Mouse (Mus musculus) hindbrain, postnatal 0 days (tissue): ENCODE measurements at regions not wholly inside any gene's neighbourhood (a gene's known extent, or its start where the extent isn't known, plus 50 kb on each side); places are given as distances from the start of the nearest gene placed in this dataset.

Experiments used
- ATAC-seq: fragments of 200-750 bp; cut with Nextera tagmentation; 2 replicates; pipeline ENCODE4 v1.8.0; 2017; ENCODE audit warnings: mild to moderate bottlenecking, moderate TSS enrichment, moderate library complexity
- DNase-seq: peaks from one replicate; pipeline ENCODE4 v3.0.0-alpha.2; 2015; ENCODE audit warnings: low spot score
- H3K27ac ChIP-seq: fragments of 300-500 bp; sonication (generic); 2 replicates; pipeline ENCODE4 v1.5.1; 2014; ENCODE audit warnings: mild to moderate bottlenecking
- H3K27me3 ChIP-seq: fragments of 300-500 bp; sonication (generic); 2 replicates; pipeline ENCODE4 v1.6.1; 2014; ENCODE audit warnings: low read length, mixed read lengths; ENCODE audit not compliant: insufficient read depth
- H3K36me3 ChIP-seq: fragments of 300-500 bp; sonication (generic); 2 replicates; pipeline ENCODE4 v1.6.1; 2014; ENCODE audit warnings: low read length, mixed read lengths; ENCODE audit not compliant: insufficient read depth
- H3K4me1 ChIP-seq: fragments of 300-500 bp; sonication (generic); 2 replicates; pipeline ENCODE4 v1.6.1; 2014; ENCODE audit warnings: antibody characterized with exemption, low read length, mixed read lengths; ENCODE audit not compliant: insufficient read depth
- H3K4me2 ChIP-seq: fragments of 300-500 bp; sonication (generic); 2 replicates; pipeline ENCODE4 v1.6.1; 2014; ENCODE audit warnings: low read depth, mild to moderate bottlenecking, low read length, moderate library complexity, mixed read lengths
- H3K4me3 ChIP-seq: fragments of 300-500 bp; sonication (generic); 2 replicates; pipeline ENCODE4 v1.5.1; 2014; ENCODE audit warnings: low read length
- H3K9ac ChIP-seq: fragments of 300-500 bp; sonication (generic); replicated peaks from 2 replicates; pipeline ENCODE4 v1.6.1; 2014; ENCODE audit warnings: mild to moderate bottlenecking, low read length, moderate library complexity, mixed read lengths
- H3K9me3 ChIP-seq: fragments of 300-500 bp; sonication (generic); 2 replicates; pipeline ENCODE4 v1.6.1; 2016; ENCODE audit warnings: low read length, mixed read lengths
- CTCF ChIP-seq: IDR thresholded peaks from 2 replicates; pipeline ENCODE4 v1.5.1; 2016; ENCODE audit warnings: antibody characterized with exemption, control low read depth, low read depth
- WGBS: fragments of 180-500 bp; shearing (Covaris S2); extraction: QIAGEN DNeasy Blood & Tissue Kit; methylation state at CpG from one replicate; pipeline ENCODE4 v1.1.7; 2014; 5-methylcytosine and 5-hydroxymethylcytosine counted together

- Histone ChIP-seq H3K27ac (no peak overlapping the region), H3K4me3 (no peak overlapping the region), H3K27me3 (no peaks in the 10 kb centered on the region), H3K36me3 (no peaks in the 10 kb centered on the region), H3K9ac (no peak overlapping the region), H3K9me3 (no peaks in the 10 kb centered on the region), H3K4me1 (no peaks in the 10 kb centered on the region; the same call in 1 of the 2 replicates), H3K4me2 (no peak overlapping the region)
- no peak for TF ChIP-seq CTCF
- no peak for ATAC-seq
- no peak for DNase-seq
- 84% methylated on average over 3 of the region's 3 CpGs for WGBS
Measured at GRCm38 (mm10) chr8:89751201-89751600, 596.9 kb downstream of the Tox3 start.

- H3K27ac ChIP-seq: no peak overlapping the region
- DNase-seq: no peak
- no peaks in the 10 kb centered on the region for H3K27me3 ChIP-seq
- H3K9ac ChIP-seq: no peak overlapping the region
- H3K4me3 ChIP-seq: no peak overlapping the region
- no peaks in the 10 kb centered on the region for H3K36me3 ChIP-seq
- no peak for ATAC-seq
- H3K4me2 ChIP-seq: no peak overlapping the region
- H3K9me3 ChIP-seq: no peaks in the 10 kb centered on the region
- no peak for TF ChIP-seq CTCF
- peaks cover 6% of the 10 kb centered on the region; the same call in 1 of the 2 replicates for H3K4me1 ChIP-seq
- WGBS: 70% methylated on average over 4 of the region's 4 CpGs
Measured at GRCm38 (mm10) chr8:89747726-89748125, 600.4 kb downstream of the Tox3 start.

- TF ChIP-seq CTCF: no peak
- WGBS: 47% methylated on average over 11 of the region's 11 CpGs
- Histone ChIP-seq H3K9me3 (no peaks in the 10 kb centered on the region), H3K27me3 (no peaks in the 10 kb centered on the region), H3K27ac (peak overlapping the region; percentile 67), H3K4me3 (no peak overlapping the region), H3K36me3 (no peaks in the 10 kb centered on the region), H3K9ac (no peak overlapping the region), H3K4me1 (peaks cover 6% of the 10 kb centered on the region; the same call in 1 of the 2 replicates), H3K4me2 (no peak overlapping the region)
- ATAC-seq: peak; percentile 76
- peak; percentile 83 for DNase-seq
Measured at GRCm38 (mm10) chr8:89744267-89745028, 603.7 kb downstream of the Tox3 start.

DNA sequence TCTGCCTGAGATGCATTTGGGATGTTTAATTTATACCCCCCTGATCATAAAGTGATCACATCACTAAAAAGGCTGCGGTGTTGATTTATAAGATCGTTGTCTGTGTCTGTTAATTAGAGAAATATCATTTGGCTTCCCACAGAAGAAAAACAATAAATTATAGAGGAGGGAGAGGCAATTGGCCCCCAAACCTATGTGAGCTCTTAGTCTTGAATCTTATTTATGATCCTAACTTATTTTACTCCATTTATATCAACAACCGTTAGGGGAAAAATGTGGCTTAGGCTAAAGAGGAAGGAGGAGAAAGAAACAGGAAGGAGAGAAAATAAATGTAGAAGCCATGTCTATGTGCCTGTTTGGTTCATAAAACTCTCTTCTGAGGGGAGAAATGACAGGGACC is 609.5 kb downstream of the Tox3 start:
- H3K27ac ChIP-seq: no peak overlapping the region
- no peaks in the 10 kb centered on the region for H3K36me3 ChIP-seq
- H3K4me1 ChIP-seq: no peaks in the 10 kb centered on the region
- TF ChIP-seq CTCF: no peak
- no peak overlapping the region for H3K4me3 ChIP-seq
- H3K9me3 ChIP-seq: no peaks in the 10 kb centered on the region
- no peak overlapping the region for H3K4me2 ChIP-seq
- no peaks in the 10 kb centered on the region; the same call in 1 of the 2 replicates for H3K27me3 ChIP-seq
- WGBS: 89% methylated on average over 3 of the region's 3 CpGs
- DNase-seq (no peak), ATAC-seq (no peak)
- no peak overlapping the region for H3K9ac ChIP-seq

- no peak for TF ChIP-seq CTCF
- Histone ChIP-seq H3K9me3 (no peaks in the 10 kb centered on the region), H3K4me1 (no peaks in the 10 kb centered on the region), H3K4me2 (no peak overlapping the region), H3K27me3 (no peaks in the 10 kb centered on the region; the same call in 1 of the 2 replicates), H3K9ac (no peak overlapping the region), H3K36me3 (no peaks in the 10 kb centered on the region), H3K4me3 (no peak overlapping the region), H3K27ac (no peak overlapping the region)
- no peak for DNase-seq
- WGBS: 95% methylated on average over 1 of the region's 1 CpGs
- no peak for ATAC-seq
Measured at GRCm38 (mm10) chr8:89737636-89738035, 610.5 kb downstream of the Tox3 start.

DNA sequence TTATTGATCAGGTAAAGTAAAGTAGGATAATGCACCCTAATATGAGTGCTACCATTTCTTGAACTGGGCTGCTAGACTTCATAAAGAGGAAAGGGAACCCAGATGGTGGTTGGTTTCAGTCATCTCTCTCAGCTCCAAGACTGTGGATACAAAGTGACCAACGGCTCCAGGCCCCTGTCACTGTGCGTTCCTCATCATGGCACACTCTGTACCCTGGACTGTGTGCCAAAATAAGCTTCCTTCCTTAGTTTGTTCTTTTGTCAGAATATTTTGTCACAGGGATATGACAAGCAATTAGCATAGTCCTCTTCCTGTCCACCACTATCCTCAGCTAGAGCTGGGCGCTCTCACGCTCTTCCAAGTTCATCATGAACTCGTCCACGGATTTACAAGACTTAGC is 620.9 kb downstream of the Tox3 start:
- Histone ChIP-seq H3K27me3 (no peaks in the 10 kb centered on the region), H3K27ac (no peak overlapping the region), H3K4me2 (no peak overlapping the region), H3K9me3 (no peaks in the 10 kb centered on the region), H3K4me1 (no peaks in the 10 kb centered on the region), H3K4me3 (no peak overlapping the region), H3K9ac (no peak overlapping the region), H3K36me3 (no peaks in the 10 kb centered on the region)
- ATAC-seq (no peak), DNase-seq (no peak)
- 88% methylated on average over 6 of the region's 6 CpGs for WGBS
- no peak for TF ChIP-seq CTCF

GRCm38 (mm10) chr8:89721684-89722305 is 626.3 kb downstream of the Tox3 start:
- no peak for TF ChIP-seq CTCF

More at GRCm38 (mm10) chr8:89721684-89722305, 626.3 kb downstream of the Tox3 start:
- Histone ChIP-seq H3K27ac (no peak overlapping the region), H3K9ac (no peak overlapping the region), H3K27me3 (no peaks in the 10 kb centered on the region), H3K4me1 (no peaks in the 10 kb centered on the region), H3K36me3 (no peaks in the 10 kb centered on the region), H3K4me3 (no peak overlapping the region), H3K4me2 (no peak overlapping the region), H3K9me3 (no peaks in the 10 kb centered on the region)
- WGBS: 85% methylated on average over 5 of the region's 5 CpGs
- no peak for DNase-seq
- no peak for ATAC-seq
